Mouse (Mus musculus): ENCODE data around the gene Btbd1. TPM values are rescaled to one million over a fixed set of nuclear protein-coding genes. Genes with fewer than 3 reads are reported as not detected.

The Btbd1 gene
- polyA plus RNA-seq, 1 experiment, result 37.5 TPM

GRCm38 (mm10) chr7:81747956-81748355, 81.3 kb downstream of the Btbd1 start:
- Histone ChIP-seq H3K36me3 (ENCODE audit: control insufficient read depth, insufficient read depth, low read length) (no peaks in the 10 kb centered on the region), H3K27ac (ENCODE audit: control insufficient read depth, insufficient read depth, low read length) (no peak overlapping the region), H3K4me3 (ENCODE audit: control insufficient read depth, insufficient read depth, low read length) (no peak overlapping the region), H3K27me3 (ENCODE audit: control insufficient read depth, insufficient read depth, low read length) (no peaks in the 10 kb centered on the region; the same call in 1 of the 2 replicates), H3K4me1 (replicated peaks; ENCODE audit: control insufficient read depth, insufficient read depth, low read length) (no peaks in the 10 kb centered on the region)
- no peak for DNase-seq
- no peak for TF ChIP-seq POLR2A (IDR thresholded peaks at IDR 0.05; ENCODE audit: control insufficient read depth, extremely low read depth, insufficient read depth, low read length, poor library complexity)
- TF ChIP-seq CTCF (IDR thresholded peaks at IDR 0.05; ENCODE audit: borderline replicate concordance, control insufficient read depth, extremely low read depth, insufficient read depth, low read length, poor library complexity), result no peak
- 93% methylated on average over 3 of the region's 3 CpGs for WGBS

- no peak overlapping the region for H3K4me3 ChIP-seq (ENCODE audit: control insufficient read depth, insufficient read depth, low read length)
- no peaks in the 10 kb centered on the region; the same call in 1 of the 2 replicates for H3K27me3 ChIP-seq (ENCODE audit: control insufficient read depth, insufficient read depth, low read length)
- DNase-seq, result no peak
- H3K27ac ChIP-seq (ENCODE audit: control insufficient read depth, insufficient read depth, low read length), result no peak overlapping the region
- no peaks in the 10 kb centered on the region for H3K4me1 ChIP-seq (replicated peaks; ENCODE audit: control insufficient read depth, insufficient read depth, low read length)
- 68% methylated on average over 4 of the region's 4 CpGs for WGBS
- TF ChIP-seq CTCF (IDR thresholded peaks at IDR 0.05; ENCODE audit: borderline replicate concordance, control insufficient read depth, extremely low read depth, insufficient read depth, low read length, poor library complexity) (no peak), POLR2A (IDR thresholded peaks at IDR 0.05; ENCODE audit: control insufficient read depth, extremely low read depth, insufficient read depth, low read length, poor library complexity) (no peak)
- H3K36me3 ChIP-seq (ENCODE audit: control insufficient read depth, insufficient read depth, low read length), result no peaks in the 10 kb centered on the region
These were observed 85.1 kb downstream of the Btbd1 start for GRCm38 (mm10) chr7:81744145-81744544.

Other genes with a start within 250 kb of the Btbd1 start
- gene Homer2, start 121.9 kb downstream of the Btbd1 start, polyA plus RNA-seq (2012; rRNA removed), result 1.2 and 2.4 TPM in 2 replicates
- 11.4 and 13.5 TPM in 2 replicates for gene Ramac, start 66.5 kb downstream of the Btbd1 start, polyA plus RNA-seq (2012; rRNA removed)
- 32.7 and 39.6 TPM in 2 replicates for gene 3110040N11Rik, start 40.0 kb downstream of the Btbd1 start, polyA plus RNA-seq (2012; rRNA removed)
- not detected in 2 replicates for gene Gm10160, start 26.4 kb upstream of the Btbd1 start, polyA plus RNA-seq (2012; rRNA removed)
- 210 and 229 TPM in 2 replicates for gene Tm6sf1, start 29.6 kb upstream of the Btbd1 start, polyA plus RNA-seq (2012; rRNA removed)
- 5.1 TPM in 2 replicates for gene Hdgfl3, start 105.0 kb upstream of the Btbd1 start, polyA plus RNA-seq (2012; rRNA removed)
- gene Bnc1, start 162.9 kb upstream of the Btbd1 start, polyA plus RNA-seq (2012; rRNA removed), result 1.1 and 1.5 TPM in 2 replicates